Mouse (Mus musculus) C2C12 (cell line): Measurements from ENCODE around the gene Sds.

Experiments used
- CTCF ChIP-seq: IDR thresholded peaks from one replicate; pipeline ENCODE4 v1.5.1; 2011; ENCODE audit not compliant: control insufficient read depth, insufficient read depth, insufficient read length
- MAX ChIP-seq: IDR thresholded peaks from one replicate; pipeline ENCODE4 v1.6.1; 2011; ENCODE audit warnings: mild to moderate bottlenecking, control low read depth
- MYOD1 ChIP-seq: IDR thresholded peaks from one replicate; pipeline ENCODE4 v1.6.1; 2011; ENCODE audit warnings: low read depth; ENCODE audit not compliant: control insufficient read depth, insufficient read length
- USF1 ChIP-seq: IDR thresholded peaks from one replicate; pipeline ENCODE4 v1.6.1; 2011; ENCODE audit warnings: low read depth, mild to moderate bottlenecking, control low read depth, moderate library complexity

DNA sequence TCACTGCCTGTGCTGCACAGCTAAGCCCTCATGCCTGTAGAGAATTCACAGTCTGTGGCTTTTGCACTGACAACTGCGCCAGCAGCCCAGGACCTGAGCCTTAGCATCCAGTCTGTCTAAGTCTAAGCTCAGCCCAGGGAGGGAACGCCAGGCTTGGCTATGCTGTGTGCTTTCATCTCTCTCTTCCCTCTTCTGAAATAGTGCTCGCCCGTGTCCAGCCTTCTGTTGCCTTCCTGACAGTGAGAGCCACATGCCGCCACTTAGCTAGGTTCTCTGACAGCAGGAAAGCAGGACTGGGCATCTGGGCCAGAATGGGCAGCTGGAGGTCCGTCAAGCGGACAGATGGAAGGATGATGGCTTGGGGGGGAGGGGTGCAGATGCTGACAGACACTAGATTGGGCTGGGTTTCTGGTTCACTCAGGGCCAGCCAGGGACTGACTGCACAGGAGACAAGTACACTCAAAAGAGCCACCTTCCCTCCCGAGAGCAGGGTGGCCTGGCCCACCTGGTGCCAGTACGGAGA lies 17.6 kb downstream of the Sds start:
- TF ChIP-seq CTCF (no peak), MYOD1 (no peak), MAX (no peak), USF1 (no peak)
